Mouse (Mus musculus) liver, embryonic 14.5 days (tissue): ENCODE measurements around the gene Fzd4. TPM values are rescaled to one million over a fixed set of nuclear protein-coding genes. Genes with fewer than 3 reads are reported as not detected.

Experiments used
- ATAC-seq: fragments of 200-750 bp; cut with Nextera tagmentation; 2 replicates; pipeline ENCODE4 v1.8.0; 2017; ENCODE audit warnings: moderate number of reproducible peaks, mild to moderate bottlenecking, moderate library complexity; ENCODE audit not compliant: insufficient read depth
- DNase-seq, 3 experiments: peaks; one replicate each; pipeline ENCODE4 v3.0.0-alpha.2; 2012 to 2013; ENCODE audit warnings: low read depth in 3 of 3, low spot score in 3 of 3
- H3K27ac ChIP-seq: fragments of 300-500 bp; sonication (generic); 2 replicates; pipeline ENCODE4 v1.5.1; 2014; ENCODE audit warnings: moderate library complexity, mild to moderate bottlenecking, control low read depth, inconsistent platforms
- H3K27me3 ChIP-seq: fragments of 300-500 bp; sonication (generic); 2 replicates; pipeline ENCODE4 v1.6.1; 2014; ENCODE audit warnings: mild to moderate bottlenecking, low read length, moderate library complexity; ENCODE audit not compliant: control insufficient read depth, insufficient read depth
- H3K36me3 ChIP-seq: fragments of 300-500 bp; sonication (generic); replicated peaks from 2 replicates; pipeline ENCODE4 v1.6.1; 2014; ENCODE audit warnings: low read depth; ENCODE audit not compliant: control insufficient read depth, insufficient read depth
- H3K4me1 ChIP-seq, 2 experiments: fragments of 200-500 bp in 1 of 2; fragments of 300-500 bp in 1 of 2; sonication (generic) in 1 of 2; replicated peaks; 2 replicates each; pipeline ENCODE4 v1.6.1; 2012 to 2014; ENCODE audit warnings: antibody characterized with exemption in 1 of 2, inconsistent platforms in 1 of 2, low read length in 1 of 2; ENCODE audit not compliant: control insufficient read depth in 2 of 2, insufficient read depth in 2 of 2
- H3K4me2 ChIP-seq: fragments of 300-500 bp; sonication (generic); 2 replicates; pipeline ENCODE4 v1.6.1; 2014; ENCODE audit warnings: low read depth, mild to moderate bottlenecking, control low read depth, moderate library complexity
- H3K4me3 ChIP-seq, 2 experiments: fragments of 200-500 bp in 1 of 2; fragments of 300-500 bp in 1 of 2; sonication (generic) in 1 of 2; 2 replicates each; pipeline ENCODE4 v1.5.1; 2012 to 2014; ENCODE audit warnings: low read depth in 2 of 2, low read length in 2 of 2, mild to moderate bottlenecking in 2 of 2, control low read depth in 1 of 2, inconsistent platforms in 1 of 2, moderate library complexity in 1 of 2; ENCODE audit not compliant: insufficient read depth in 1 of 2
- H3K9ac ChIP-seq: fragments of 300-500 bp; sonication (generic); replicated peaks from 2 replicates; pipeline ENCODE4 v1.6.1; 2014; ENCODE audit warnings: mild to moderate bottlenecking, control low read depth, moderate library complexity
- H3K9me3 ChIP-seq: fragments of 300-500 bp; sonication (generic); 2 replicates; pipeline ENCODE4 v1.6.1; 2016; ENCODE audit warnings: low read length, mixed read lengths; ENCODE audit not compliant: control insufficient read depth
- CTCF ChIP-seq: IDR thresholded peaks from 2 replicates; pipeline ENCODE4 v1.5.1; 2016; ENCODE audit warnings: antibody characterized with exemption, low read depth, control low read depth
- EP300 ChIP-seq: IDR thresholded peaks from 2 replicates; pipeline ENCODE4 v1.6.1; 2016; ENCODE audit warnings: antibody characterized with exemption, low read depth
- WGBS: fragments of 180-500 bp; shearing (Covaris S2); extraction: QIAGEN DNeasy Blood & Tissue Kit; methylation state at CpG from one replicate; pipeline ENCODE4 v1.1.7; 2014; ENCODE audit not compliant: insufficient replicate concordance; 5-methylcytosine and 5-hydroxymethylcytosine counted together
- polyA plus RNA-seq, 2 experiments: library from polyadenylated mRNA; depleted of rRNA in 1 of 2; stranded (reverse) in 1 of 2; unstranded in 1 of 2; fragments of >200 nt; fragmentation: Nextera tagmentation in 1 of 2; extraction: Ambion mirVana in 1 of 2; gene quantifications; 2 replicates each; pipeline versions ENCODE4 v1.2.1 to v1.2.3; 2012 to 2014

Fzd4 gene
- polyA plus RNA-seq, 2 experiments: 2.0 TPM

DNA sequence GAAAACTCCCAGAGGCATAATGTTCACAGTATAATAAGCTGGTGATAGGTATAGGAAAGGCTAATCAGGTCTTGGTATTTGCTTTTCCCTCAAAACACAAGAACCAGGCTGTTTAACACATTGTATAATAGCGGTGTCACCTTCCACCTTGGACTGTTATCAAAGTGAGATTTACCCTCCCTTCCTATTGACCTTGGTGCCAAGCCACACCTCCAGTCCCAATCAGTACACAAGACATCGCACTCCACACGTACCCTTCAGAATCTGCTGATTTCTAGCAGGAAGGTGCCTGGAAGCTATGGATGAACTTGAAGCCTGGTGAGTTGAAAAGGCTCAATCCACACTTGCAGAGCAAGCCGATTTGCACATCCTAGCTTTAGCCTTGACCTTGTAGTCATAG, 12.3 kb upstream of the Fzd4 start:
- Histone ChIP-seq H3K4me2 (no peak overlapping the region), H3K4me3 (no peak overlapping the region), H3K9me3 (no peaks in the 10 kb centered on the region), H3K4me1 (peaks cover 0 to 3% of the 10 kb centered on the region in 2 experiments; a peak in 2 of 4 replicates), H3K27ac (no peak overlapping the region), H3K9ac (no peak overlapping the region), H3K36me3 (no peaks in the 10 kb centered on the region), H3K27me3 (no peaks in the 10 kb centered on the region)
- TF ChIP-seq CTCF (no peak), EP300 (no peak)
- WGBS: 60% methylated on average over 4 of the region's 4 CpGs
- DNase-seq (no peak), ATAC-seq (no peak)

- H3K27ac ChIP-seq: no peak overlapping the region
- H3K9ac ChIP-seq: no peak overlapping the region
- no peak for DNase-seq
- peaks cover 0 to 3% of the 10 kb centered on the region in 2 experiments; a peak in 2 of 4 replicates for H3K4me1 ChIP-seq
- no peaks in the 10 kb centered on the region for H3K27me3 ChIP-seq
- no peak overlapping the region for H3K4me2 ChIP-seq
- H3K9me3 ChIP-seq: no peaks in the 10 kb centered on the region
- H3K36me3 ChIP-seq: no peaks in the 10 kb centered on the region
- TF ChIP-seq EP300 (no peak), CTCF (no peak)
- WGBS: 53% methylated on average over 4 of the region's 4 CpGs
- no peak for ATAC-seq
- H3K4me3 ChIP-seq: no peak overlapping the region
Observed at GRCm38 (mm10) chr7:89392388-89392787, 11.8 kb upstream of the Fzd4 start.

DNA sequence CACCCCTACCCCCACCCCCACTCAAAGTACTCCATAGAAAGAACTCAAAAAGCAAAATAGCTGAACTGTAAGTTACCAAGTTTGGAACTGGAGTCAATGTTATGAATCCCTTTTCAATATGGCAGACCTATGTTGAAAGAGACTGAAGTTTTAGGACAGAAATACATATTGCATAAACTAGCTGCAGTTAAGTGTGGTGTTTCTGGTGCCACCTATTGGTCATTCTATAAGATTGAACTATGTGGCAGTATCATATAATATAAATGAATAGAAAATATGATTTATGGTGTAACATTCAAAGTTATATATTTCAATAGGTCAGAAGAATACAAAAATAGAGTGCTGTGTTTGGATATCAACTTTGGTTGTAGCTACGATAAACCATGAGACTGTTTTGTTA, 11.3 kb upstream of the Fzd4 start:
- 76% methylated on average over 1 of the region's 1 CpGs for WGBS
- no peak overlapping the region for H3K27ac ChIP-seq
- H3K4me2 ChIP-seq: no peak overlapping the region
- H3K9me3 ChIP-seq: no peaks in the 10 kb centered on the region
- peaks cover 0 to 3% of the 10 kb centered on the region in 2 experiments; a peak in 2 of 4 replicates for H3K4me1 ChIP-seq
- TF ChIP-seq CTCF (no peak; the same call in 1 of the 2 replicates), EP300 (no peak)
- H3K4me3 ChIP-seq: no peak overlapping the region
- ATAC-seq (no peak), DNase-seq (no peak)
- H3K9ac ChIP-seq: no peak overlapping the region
- no peaks in the 10 kb centered on the region for H3K36me3 ChIP-seq
- no peaks in the 10 kb centered on the region for H3K27me3 ChIP-seq

DNA sequence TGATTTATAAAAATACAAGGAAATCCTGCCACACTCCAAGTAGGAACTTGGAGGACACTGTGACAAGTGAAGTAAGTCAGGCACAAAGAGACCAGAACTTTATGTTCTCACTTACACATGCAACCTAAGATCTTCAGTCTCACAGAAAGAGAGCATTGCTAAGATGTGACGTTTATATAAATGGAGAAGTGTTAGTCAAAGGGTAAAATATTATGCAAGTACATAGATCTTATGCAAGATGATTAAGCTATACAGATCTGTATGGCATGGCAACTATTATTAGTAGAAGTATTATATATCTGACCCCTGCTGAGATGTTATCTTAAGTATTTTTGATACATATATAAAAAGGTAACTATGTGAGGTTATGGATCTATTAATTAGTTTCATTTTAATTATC, 8.8 kb upstream of the Fzd4 start:
- H3K9me3 ChIP-seq: no peaks in the 10 kb centered on the region
- no peak overlapping the region for H3K4me3 ChIP-seq
- H3K4me1 ChIP-seq: peaks cover 0 to 3% of the 10 kb centered on the region in 2 experiments; a peak in 2 of 4 replicates
- TF ChIP-seq EP300 (no peak), CTCF (no peak)
- no peaks in the 10 kb centered on the region for H3K36me3 ChIP-seq
- no peak overlapping the region for H3K9ac ChIP-seq
- H3K4me2 ChIP-seq: no peak overlapping the region
- no peaks in the 10 kb centered on the region for H3K27me3 ChIP-seq
- ATAC-seq (no peak), DNase-seq (no peak)
- H3K27ac ChIP-seq: no peak overlapping the region
- 57% methylated on average over 1 of the region's 1 CpGs for WGBS

- ATAC-seq (no peak), DNase-seq (no peak)
- 56% methylated on average over 8 of the region's 8 CpGs for WGBS
- Histone ChIP-seq H3K9ac (no peak overlapping the region), H3K9me3 (no peaks in the 10 kb centered on the region), H3K4me3 (no peak overlapping the region), H3K36me3 (no peaks in the 10 kb centered on the region), H3K27ac (no peak overlapping the region), H3K4me2 (no peak overlapping the region), H3K27me3 (no peaks in the 10 kb centered on the region), H3K4me1 (peaks cover 0 to 3% of the 10 kb centered on the region in 2 experiments; a peak in 2 of 4 replicates)
- no peak for TF ChIP-seq EP300
Observed at GRCm38 (mm10) chr7:89396386-89396785, 7.8 kb upstream of the Fzd4 start.
